Mouse (Mus musculus): ENCODE measurements at regions not wholly inside any gene's neighbourhood (a gene's known extent, or its start where the extent isn't known, plus 50 kb on each side); places are given as distances from the start of the nearest gene placed in this dataset.
"Not testable (repeated sequence)": the region's sequence is repeated elsewhere in the genome, so short reads cannot be mapped to it uniquely, and the experiment has no call there.

DNA sequence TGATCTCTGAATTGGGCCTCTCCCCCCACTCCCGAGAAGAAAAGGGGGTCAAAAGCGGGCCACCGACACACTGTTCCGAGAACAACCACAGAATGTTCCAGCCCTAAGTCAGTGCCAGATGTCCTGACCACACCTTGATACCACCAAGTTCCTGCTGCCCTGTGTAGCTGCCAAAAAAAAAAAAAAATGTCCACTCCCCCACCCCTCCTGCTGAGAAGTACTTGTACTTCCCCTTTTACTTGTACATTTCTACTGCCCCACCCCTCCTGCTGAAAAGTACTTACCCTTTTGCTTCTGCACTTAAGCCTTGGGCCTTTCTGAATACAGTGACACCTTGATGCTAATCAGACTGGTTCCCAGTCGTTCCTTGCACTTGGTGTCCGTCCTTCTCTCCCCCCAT lies 299.7 kb upstream of the Lrrn1 start:
- H3K4me3 ChIP-seq (ENCODE audit: low read length); H3K27me3 ChIP-seq (ENCODE audit: control insufficient read depth, insufficient read depth, low read length); H3K27ac ChIP-seq (ENCODE audit: low read length); H3K4me2 ChIP-seq (ENCODE audit: low read depth, low read length); H3K9me3 ChIP-seq (replicated peaks; ENCODE audit: control insufficient read depth, low read length); H3K36me3 ChIP-seq (ENCODE audit: control insufficient read depth, insufficient read depth); H3K4me1 ChIP-seq (ENCODE audit: control insufficient read depth, insufficient read depth, low read length); ATAC-seq (replicated peaks; ENCODE audit: extremely low read depth, insufficient read depth, low FRiP score); H3K9ac ChIP-seq (ENCODE audit: low read length): not testable (repeated sequence)
- WGBS: 84% methylated on average over 6 of the region's 6 CpGs

- 65% methylated on average over 3 of the region's 3 CpGs for WGBS
- no peak overlapping the region for H3K4me3 ChIP-seq (ENCODE audit: low read length)
- H3K27ac ChIP-seq (ENCODE audit: low read length): no peak overlapping the region
- H3K36me3 ChIP-seq (ENCODE audit: control insufficient read depth, insufficient read depth): no peaks in the 10 kb centered on the region
- H3K4me1 ChIP-seq (ENCODE audit: control insufficient read depth, insufficient read depth, low read length): no peaks in the 10 kb centered on the region
- no peak for ATAC-seq (replicated peaks; ENCODE audit: extremely low read depth, insufficient read depth, low FRiP score)
- no peak overlapping the region for H3K9ac ChIP-seq (ENCODE audit: low read length)
- H3K27me3 ChIP-seq (ENCODE audit: control insufficient read depth, insufficient read depth, low read length): no peaks in the 10 kb centered on the region
- no peak overlapping the region for H3K4me2 ChIP-seq (ENCODE audit: low read depth, low read length)
- no peaks in the 10 kb centered on the region for H3K9me3 ChIP-seq (replicated peaks; ENCODE audit: control insufficient read depth, low read length)
Measured at GRCm38 (mm10) chr6:107237692-107238091, 291.9 kb upstream of the Lrrn1 start.

DNA sequence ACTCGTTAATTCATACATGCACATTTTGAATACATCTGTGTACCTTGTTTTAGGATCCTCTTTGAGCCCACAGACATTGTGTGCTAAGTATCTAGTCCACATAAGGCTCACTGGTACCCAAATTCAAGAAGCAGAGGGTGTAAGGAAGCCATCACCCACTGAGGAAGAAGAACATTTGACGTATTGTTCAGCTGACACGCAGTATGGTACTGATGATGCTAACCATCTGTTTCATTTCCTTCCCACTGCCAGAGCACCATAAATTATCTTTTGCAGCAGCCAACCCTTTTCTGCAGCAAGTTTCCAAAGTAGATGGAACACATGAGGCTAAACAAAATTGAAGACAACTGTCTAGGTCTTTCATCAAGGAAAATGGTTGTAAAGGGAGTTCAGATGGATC lies 285.6 kb upstream of the Lrrn1 start:
- WGBS: 65% methylated on average over 3 of the region's 3 CpGs
- Histone ChIP-seq H3K36me3 (ENCODE audit: control insufficient read depth, insufficient read depth) (no peaks in the 10 kb centered on the region), H3K4me1 (ENCODE audit: control insufficient read depth, insufficient read depth, low read length) (no peaks in the 10 kb centered on the region), H3K9ac (ENCODE audit: low read length) (no peak overlapping the region), H3K9me3 (replicated peaks; ENCODE audit: control insufficient read depth, low read length) (no peaks in the 10 kb centered on the region), H3K4me2 (ENCODE audit: low read depth, low read length) (no peak overlapping the region), H3K27me3 (ENCODE audit: control insufficient read depth, insufficient read depth, low read length) (no peaks in the 10 kb centered on the region), H3K4me3 (ENCODE audit: low read length) (no peak overlapping the region), H3K27ac (ENCODE audit: low read length) (no peak overlapping the region)
- no peak for ATAC-seq (replicated peaks; ENCODE audit: extremely low read depth, insufficient read depth, low FRiP score)

DNA sequence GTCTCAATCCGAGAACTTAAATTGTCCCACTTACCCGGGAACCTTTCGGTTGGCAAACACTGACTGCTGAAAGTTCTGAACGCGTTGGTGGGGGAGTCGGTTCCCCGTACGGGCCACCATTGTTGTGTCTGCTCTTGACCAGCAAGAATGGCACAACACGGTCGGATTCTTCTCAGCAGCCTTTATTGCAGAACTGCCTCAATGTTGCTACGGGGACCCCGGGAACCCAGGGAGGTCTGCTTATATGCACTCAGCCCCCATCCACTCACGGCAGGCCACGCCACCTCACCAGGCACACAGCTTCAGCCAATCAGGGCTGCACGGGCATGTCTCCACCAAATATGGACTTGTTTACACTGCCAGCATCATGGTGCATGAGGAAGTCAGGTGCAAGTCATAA lies 249.2 kb upstream of the Lrrn1 start:
- Histone ChIP-seq H3K4me1 (ENCODE audit: control insufficient read depth, insufficient read depth, low read length) (no peaks in the 10 kb centered on the region), H3K4me3 (ENCODE audit: low read length) (no peak overlapping the region), H3K27ac (ENCODE audit: low read length) (no peak overlapping the region), H3K9ac (ENCODE audit: low read length) (no peak overlapping the region), H3K27me3 (ENCODE audit: control insufficient read depth, insufficient read depth, low read length) (no peaks in the 10 kb centered on the region), H3K4me2 (ENCODE audit: low read depth, low read length) (no peak overlapping the region), H3K36me3 (ENCODE audit: control insufficient read depth, insufficient read depth) (no peaks in the 10 kb centered on the region), H3K9me3 (replicated peaks; ENCODE audit: control insufficient read depth, low read length) (no peaks in the 10 kb centered on the region)
- no peak for ATAC-seq (replicated peaks; ENCODE audit: extremely low read depth, insufficient read depth, low FRiP score)
- WGBS: 85% methylated on average over 15 of the region's 15 CpGs

- H3K4me2 ChIP-seq (ENCODE audit: low read depth, low read length): no peak overlapping the region
- 61% methylated on average over 3 of the region's 3 CpGs for WGBS
- ATAC-seq (replicated peaks; ENCODE audit: extremely low read depth, insufficient read depth, low FRiP score): no peak
- no peaks in the 10 kb centered on the region for H3K36me3 ChIP-seq (ENCODE audit: control insufficient read depth, insufficient read depth)
- H3K27me3 ChIP-seq (ENCODE audit: control insufficient read depth, insufficient read depth, low read length): no peaks in the 10 kb centered on the region
- H3K4me1 ChIP-seq (ENCODE audit: control insufficient read depth, insufficient read depth, low read length): no peaks in the 10 kb centered on the region
- H3K27ac ChIP-seq (ENCODE audit: low read length): no peak overlapping the region
- H3K9me3 ChIP-seq (replicated peaks; ENCODE audit: control insufficient read depth, low read length): no peaks in the 10 kb centered on the region
- H3K4me3 ChIP-seq (ENCODE audit: low read length): no peak overlapping the region
- H3K9ac ChIP-seq (ENCODE audit: low read length): no peak overlapping the region
Measured at GRCm38 (mm10) chr6:107290850-107291249, 238.7 kb upstream of the Lrrn1 start.

GRCm38 (mm10) chr6:107303676-107304369 lies 225.7 kb upstream of the Lrrn1 start:
- WGBS: 56% methylated on average over 1 of the region's 1 CpGs
- no peak for ATAC-seq (replicated peaks; ENCODE audit: extremely low read depth, insufficient read depth, low FRiP score)
- no peak overlapping the region for H3K9ac ChIP-seq (ENCODE audit: low read length)
- H3K4me1 ChIP-seq (ENCODE audit: control insufficient read depth, insufficient read depth, low read length): no peaks in the 10 kb centered on the region
- no peaks in the 10 kb centered on the region for H3K36me3 ChIP-seq (ENCODE audit: control insufficient read depth, insufficient read depth)
- H3K4me2 ChIP-seq (ENCODE audit: low read depth, low read length): no peak overlapping the region
- H3K27ac ChIP-seq (ENCODE audit: low read length): no peak overlapping the region
- no peaks in the 10 kb centered on the region for H3K27me3 ChIP-seq (ENCODE audit: control insufficient read depth, insufficient read depth, low read length)
- no peaks in the 10 kb centered on the region; the same call in 1 of the 2 replicates for H3K9me3 ChIP-seq (replicated peaks; ENCODE audit: control insufficient read depth, low read length)
- H3K4me3 ChIP-seq (ENCODE audit: low read length): no peak overlapping the region

GRCm38 (mm10) chr6:107319565-107319964 lies 210.0 kb upstream of the Lrrn1 start:
- no peak for ATAC-seq (replicated peaks; ENCODE audit: extremely low read depth, insufficient read depth, low FRiP score)
- no peak overlapping the region for H3K4me3 ChIP-seq (ENCODE audit: low read length)
- H3K9ac ChIP-seq (ENCODE audit: low read length): no peak overlapping the region
- no peaks in the 10 kb centered on the region for H3K4me1 ChIP-seq (ENCODE audit: control insufficient read depth, insufficient read depth, low read length)
- H3K27ac ChIP-seq (ENCODE audit: low read length): no peak overlapping the region
- no peaks in the 10 kb centered on the region for H3K36me3 ChIP-seq (ENCODE audit: control insufficient read depth, insufficient read depth)
- no peak overlapping the region for H3K4me2 ChIP-seq (ENCODE audit: low read depth, low read length)
- H3K27me3 ChIP-seq (ENCODE audit: control insufficient read depth, insufficient read depth, low read length): no peaks in the 10 kb centered on the region
- WGBS: 70% methylated on average over 1 of the region's 1 CpGs
- H3K9me3 ChIP-seq (replicated peaks; ENCODE audit: control insufficient read depth, low read length): no peaks in the 10 kb centered on the region

GRCm38 (mm10) chr6:107350503-107350902 lies 179.1 kb upstream of the Lrrn1 start:
- no peaks in the 10 kb centered on the region for H3K9me3 ChIP-seq (replicated peaks; ENCODE audit: control insufficient read depth, low read length)
- no peaks in the 10 kb centered on the region for H3K36me3 ChIP-seq (ENCODE audit: control insufficient read depth, insufficient read depth)
- H3K4me2 ChIP-seq (ENCODE audit: low read depth, low read length): no peak overlapping the region
- no peaks in the 10 kb centered on the region for H3K4me1 ChIP-seq (ENCODE audit: control insufficient read depth, insufficient read depth, low read length)
- H3K27ac ChIP-seq (ENCODE audit: low read length): no peak overlapping the region
- H3K27me3 ChIP-seq (ENCODE audit: control insufficient read depth, insufficient read depth, low read length): no peaks in the 10 kb centered on the region
- WGBS: 66% methylated on average over 4 of the region's 4 CpGs
- no peak overlapping the region for H3K9ac ChIP-seq (ENCODE audit: low read length)
- no peak for ATAC-seq (replicated peaks; ENCODE audit: extremely low read depth, insufficient read depth, low FRiP score)
- H3K4me3 ChIP-seq (ENCODE audit: low read length): no peak overlapping the region

DNA sequence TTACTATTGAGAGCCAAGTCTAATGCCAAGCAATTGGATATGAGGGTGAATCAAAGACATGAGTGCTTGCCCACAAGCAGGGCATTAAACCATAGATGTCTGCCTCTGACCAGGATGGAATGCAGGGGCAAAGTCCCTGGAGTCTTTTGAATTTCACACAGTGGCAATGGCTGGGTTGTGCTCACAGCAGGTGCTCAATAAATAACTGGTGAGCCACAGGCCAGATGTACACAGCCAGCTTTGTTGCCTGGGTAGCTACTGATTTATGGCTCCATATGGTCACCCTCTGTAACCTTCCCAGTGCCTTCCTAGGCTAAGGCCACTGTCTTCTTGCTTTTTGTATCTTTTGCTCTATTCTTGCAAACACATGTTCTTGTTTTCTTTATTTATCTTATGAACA lies 154.3 kb upstream of the Lrrn1 start:
- no peak for ATAC-seq (replicated peaks; ENCODE audit: extremely low read depth, insufficient read depth, low FRiP score)
- no peaks in the 10 kb centered on the region for H3K9me3 ChIP-seq (replicated peaks; ENCODE audit: control insufficient read depth, low read length)
- no peak overlapping the region for H3K4me2 ChIP-seq (ENCODE audit: low read depth, low read length)
- H3K27me3 ChIP-seq (ENCODE audit: control insufficient read depth, insufficient read depth, low read length): no peaks in the 10 kb centered on the region
- H3K4me1 ChIP-seq (ENCODE audit: control insufficient read depth, insufficient read depth, low read length): no peaks in the 10 kb centered on the region
- H3K27ac ChIP-seq (ENCODE audit: low read length): no peak overlapping the region
- H3K9ac ChIP-seq (ENCODE audit: low read length): no peak overlapping the region
- no peak overlapping the region for H3K4me3 ChIP-seq (ENCODE audit: low read length)
- no peaks in the 10 kb centered on the region for H3K36me3 ChIP-seq (ENCODE audit: control insufficient read depth, insufficient read depth)
